Mouse (Mus musculus) kidney, postnatal 0 days (tissue): ENCODE measurements around the gene Aarsd1. TPM values are rescaled to one million over a fixed set of nuclear protein-coding genes. Genes with fewer than 3 reads are reported as not detected.
"Not testable (repeated sequence)": the region's sequence is repeated elsewhere in the genome, so short reads cannot be mapped to it uniquely, and the experiment has no call there.

ENCODE experiments used
- ATAC-seq: fragments of 200-750 bp; cut with Nextera tagmentation; replicated peaks from 2 replicates; pipeline ENCODE4 v1.8.0; 2017; ENCODE audit warnings: low read depth, moderate number of reproducible peaks, moderate TSS enrichment, moderate library complexity; ENCODE audit not compliant: low FRiP score
- DNase-seq: peaks from one replicate; pipeline ENCODE4 v3.0.0-alpha.2; 2016; ENCODE audit warnings: low spot score
- H3K27ac ChIP-seq: fragments of 300-500 bp; sonication (generic); 2 replicates; pipeline ENCODE4 v1.5.1; 2014; ENCODE audit warnings: mild to moderate bottlenecking
- H3K27me3 ChIP-seq: fragments of 300-500 bp; sonication (generic); 2 replicates; pipeline ENCODE4 v1.6.1; 2014; ENCODE audit warnings: low read length, mixed read lengths; ENCODE audit not compliant: insufficient read depth
- H3K36me3 ChIP-seq: fragments of 300-500 bp; sonication (generic); 2 replicates; pipeline ENCODE4 v1.6.1; 2014; ENCODE audit warnings: low read length, mixed read lengths; ENCODE audit not compliant: insufficient read depth
- H3K4me1 ChIP-seq: fragments of 300-500 bp; sonication (generic); replicated peaks from 2 replicates; pipeline ENCODE4 v1.6.1; 2014; ENCODE audit warnings: antibody characterized with exemption, low read length, mixed read lengths; ENCODE audit not compliant: insufficient read depth
- H3K4me2 ChIP-seq: fragments of 300-500 bp; sonication (generic); 2 replicates; pipeline ENCODE4 v1.6.1; 2014; ENCODE audit warnings: mild to moderate bottlenecking, low read length, moderate library complexity, mixed read lengths
- H3K4me3 ChIP-seq: fragments of 300-500 bp; sonication (generic); replicated peaks from 2 replicates; pipeline ENCODE4 v1.5.1; 2014; ENCODE audit warnings: low read depth, low read length
- H3K9ac ChIP-seq: fragments of 300-500 bp; sonication (generic); 2 replicates; pipeline ENCODE4 v1.6.1; 2014; ENCODE audit warnings: low read depth, low read length
- H3K9me3 ChIP-seq: fragments of 300-500 bp; sonication (generic); replicated peaks from 2 replicates; pipeline ENCODE4 v1.6.1; 2016; ENCODE audit warnings: low read length, inconsistent platforms, mixed read lengths
- CTCF ChIP-seq: IDR thresholded peaks from 2 replicates; pipeline ENCODE4 v1.5.1; 2016; ENCODE audit warnings: antibody characterized with exemption, low read depth, mild to moderate bottlenecking, moderate library complexity
- WGBS: fragments of 180-500 bp; shearing (Covaris S2); extraction: QIAGEN DNeasy Blood & Tissue Kit; methylation state at CpG from one replicate; pipeline ENCODE4 v1.1.7; 2014; 5-methylcytosine and 5-hydroxymethylcytosine counted together
- polyA plus RNA-seq: library from polyadenylated mRNA; unstranded; fragments of >200 nt; fragmentation: Nextera tagmentation; extraction: Ambion mirVana; gene quantifications from 2 replicates; pipeline ENCODE4 v1.2.1, GENCODE M21; 2015

The Aarsd1 gene
- polyA plus RNA-seq, 1 experiment from 2014 or later: 58.4 TPM

DNA sequence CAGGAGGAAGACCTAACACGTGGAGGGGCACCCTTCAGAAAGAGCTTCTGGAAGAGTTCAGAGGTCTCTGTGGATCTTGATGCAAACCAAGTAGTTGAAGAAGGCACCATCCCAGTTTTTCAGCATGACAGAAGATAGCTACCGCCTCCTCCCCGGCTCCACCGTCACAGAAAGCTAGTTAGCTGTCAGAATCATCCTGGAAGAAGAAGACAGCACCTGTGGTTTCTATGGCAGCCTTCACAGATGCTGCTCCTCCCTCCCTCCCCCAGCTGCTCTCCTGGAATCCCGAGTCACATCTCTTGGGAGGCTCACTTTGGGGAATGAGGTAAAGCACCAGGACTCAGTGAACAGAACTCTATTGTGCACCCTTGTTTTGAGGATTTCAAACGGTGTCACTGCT lies 1.6 kb upstream of the Aarsd1 start:
- Histone ChIP-seq H3K9me3 (no peaks in the 10 kb centered on the region), H3K9ac (no peak overlapping the region), H3K4me3 (no peak overlapping the region), H3K4me1 (peaks cover 7% of the 10 kb centered on the region; the same call in 1 of the 2 replicates), H3K36me3 (no peaks in the 10 kb centered on the region), H3K27ac (no peak overlapping the region), H3K27me3 (no peaks in the 10 kb centered on the region), H3K4me2 (no peak overlapping the region)
- DNase-seq (no peak), ATAC-seq (no peak)
- no peak for TF ChIP-seq CTCF
- 59% methylated on average over 6 of the region's 6 CpGs for WGBS

DNA sequence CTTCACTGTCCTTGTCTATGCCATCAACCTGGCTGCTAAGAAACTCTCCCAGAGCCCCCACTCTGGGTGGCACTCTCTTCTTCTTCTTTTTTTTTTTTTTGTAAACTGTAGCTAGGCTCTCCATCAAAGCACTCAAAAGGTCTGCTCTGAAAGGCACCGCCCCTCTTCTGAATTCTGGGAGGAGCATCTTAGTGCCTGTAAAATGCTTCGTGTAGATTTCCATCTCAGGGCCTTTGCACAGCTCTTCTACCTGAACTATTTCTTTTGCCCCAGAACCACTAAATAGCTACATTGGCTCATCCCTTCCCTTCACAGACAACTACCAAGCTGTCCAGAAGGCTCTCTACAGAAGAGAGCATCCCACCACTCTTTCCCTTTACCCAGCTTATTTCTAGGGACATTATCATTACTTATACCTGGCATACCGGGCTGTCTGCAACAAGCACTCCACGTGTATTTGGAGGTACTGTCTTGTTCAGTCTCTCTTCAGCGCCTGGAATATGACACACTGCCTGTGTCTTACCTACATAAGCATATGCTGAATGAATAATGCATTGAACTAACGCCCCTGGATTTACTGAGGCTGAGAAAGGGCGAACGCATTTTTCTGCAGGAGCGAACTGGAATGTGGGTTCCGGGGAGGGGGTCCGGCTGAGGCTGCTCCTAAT lies 848 bp downstream of the Aarsd1 start:
- peak; percentile 5; the same call in 1 of the 2 replicates for ATAC-seq
- TF ChIP-seq CTCF: no peak
- Histone ChIP-seq H3K4me1 (no peaks in the 10 kb centered on the region), H3K9me3 (no peaks in the 10 kb centered on the region), H3K4me2 (peak overlapping the region; percentile 83), H3K27me3 (no peaks in the 10 kb centered on the region), H3K27ac (peak overlapping the region; percentile 83), H3K4me3 (peak overlapping the region; percentile 87), H3K9ac (peak overlapping the region; percentile 88), H3K36me3 (peaks cover 16% of the 10 kb centered on the region; the same call in 1 of the 2 replicates)
- DNase-seq: peak; percentile 7
- 2% methylated on average over 11 of the region's 11 CpGs for WGBS

DNA sequence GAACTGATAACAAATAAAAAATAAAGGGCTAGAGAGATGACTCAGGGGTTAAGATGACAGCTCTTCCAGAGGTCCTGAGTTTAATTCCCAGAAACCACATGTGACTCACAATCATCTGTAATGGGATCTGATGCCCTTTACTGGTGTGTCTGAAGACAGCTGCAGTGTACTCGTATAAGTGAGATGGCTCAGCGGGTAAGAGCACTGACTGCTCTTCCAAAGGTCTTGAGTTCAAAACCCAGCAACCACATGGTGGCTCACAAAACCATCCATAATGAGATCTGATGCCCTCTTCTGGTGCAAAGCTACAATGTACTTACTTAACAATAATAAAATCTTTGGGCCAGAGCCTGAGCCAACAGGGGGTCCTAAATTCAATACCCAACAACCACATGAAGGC lies 2.1 kb downstream of the Aarsd1 start:
- Histone ChIP-seq H3K9ac (no peak overlapping the region), H3K9me3 (no peaks in the 10 kb centered on the region), H3K27ac (no peak overlapping the region), H3K27me3 (no peaks in the 10 kb centered on the region), H3K4me1 (no peaks in the 10 kb centered on the region), H3K4me2 (no peak overlapping the region), H3K4me3 (no peak overlapping the region), H3K36me3 (peaks cover 28% of the 10 kb centered on the region)
- 79% methylated on average over 2 of the region's 2 CpGs for WGBS
- peak; percentile 34 for TF ChIP-seq CTCF
- DNase-seq (peak; percentile 22), ATAC-seq (no peak)

DNA sequence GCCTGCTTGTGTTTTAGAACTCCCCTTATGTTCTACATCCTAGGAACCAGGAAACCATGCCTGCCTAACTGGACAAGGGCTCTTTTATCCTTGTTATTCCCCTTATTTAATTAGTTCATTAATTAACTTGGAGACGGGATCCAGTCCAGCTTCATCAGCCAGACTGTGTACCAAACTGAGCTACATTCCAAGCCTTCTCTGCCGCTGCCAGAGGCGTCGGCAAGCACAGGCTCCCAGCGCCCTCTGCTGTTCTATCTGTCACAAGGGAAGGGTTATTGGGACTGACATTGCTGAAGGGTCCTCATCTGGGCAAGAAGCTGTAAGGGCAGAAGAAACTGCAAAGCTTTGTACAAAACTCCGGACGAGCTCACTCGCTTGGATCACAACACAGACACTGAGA lies 22.3 kb downstream of the Aarsd1 start:
- H3K9ac ChIP-seq: no peak overlapping the region
- 0% methylated on average over 8 of the region's 8 CpGs for WGBS
- no peaks in the 10 kb centered on the region for H3K4me1 ChIP-seq
- H3K27me3 ChIP-seq: no peaks in the 10 kb centered on the region
- ATAC-seq (peak; percentile 49; the same call in 1 of the 2 replicates), DNase-seq (peak; percentile 96)
- no peak overlapping the region for H3K4me3 ChIP-seq
- peak; percentile 99 for TF ChIP-seq CTCF
- H3K9me3 ChIP-seq: no peaks in the 10 kb centered on the region
- H3K27ac ChIP-seq: no peak overlapping the region
- H3K4me2 ChIP-seq: no peak overlapping the region
- no peaks in the 10 kb centered on the region for H3K36me3 ChIP-seq

DNA sequence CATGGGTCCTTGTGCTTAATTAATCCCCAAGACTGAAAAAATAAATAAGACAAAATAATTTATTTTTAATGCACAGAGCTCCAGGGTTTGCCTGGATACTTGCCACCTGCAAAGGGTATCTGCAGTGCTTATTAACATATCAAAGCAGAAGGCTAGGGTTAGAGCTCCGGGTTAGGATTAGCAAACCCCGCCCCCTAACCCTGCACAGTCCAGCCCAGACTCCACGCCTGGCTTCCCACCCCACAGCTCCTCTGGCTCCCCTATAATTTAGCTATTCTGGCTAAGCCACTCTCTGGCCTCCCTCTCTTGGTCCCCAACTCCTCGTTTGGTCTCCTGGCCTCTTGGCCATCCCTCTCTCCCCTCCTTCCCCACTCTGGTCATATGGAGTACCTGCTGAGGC lies 35.6 kb downstream of the Aarsd1 start:
- no peak for ATAC-seq
- no peak for TF ChIP-seq CTCF
- H3K36me3 ChIP-seq: no peaks in the 10 kb centered on the region
- no peak overlapping the region for H3K27ac ChIP-seq
- H3K4me2 ChIP-seq: no peak overlapping the region
- WGBS: 12% methylated on average over 4 of the region's 4 CpGs
- no peaks in the 10 kb centered on the region for H3K27me3 ChIP-seq
- DNase-seq: no peak
- H3K9me3 ChIP-seq: no peaks in the 10 kb centered on the region
- H3K9ac ChIP-seq: no peak overlapping the region
- H3K4me1 ChIP-seq: no peaks in the 10 kb centered on the region
- H3K4me3 ChIP-seq: no peak overlapping the region

DNA sequence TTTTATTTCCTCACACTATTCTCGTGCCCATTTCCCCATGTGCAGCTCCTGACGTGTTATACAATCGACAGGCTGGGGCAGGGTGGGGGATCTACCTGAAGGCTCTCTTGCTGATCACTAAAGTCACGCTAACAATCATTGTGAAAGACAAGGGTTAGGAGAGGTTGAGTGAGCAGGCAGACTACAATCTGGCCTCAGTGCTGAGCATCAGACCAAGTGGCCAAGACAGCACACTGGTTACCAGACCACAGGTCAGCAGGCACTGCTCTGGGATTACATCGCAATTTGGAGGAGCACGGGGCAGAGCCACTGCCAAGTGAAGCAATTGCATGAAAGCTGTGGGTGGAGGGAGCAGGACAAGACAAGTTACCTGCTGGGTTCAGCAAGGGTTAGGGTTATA lies 38.5 kb downstream of the Aarsd1 start:
- DNase-seq (no peak), ATAC-seq (peak; percentile 50; the same call in 1 of the 2 replicates)
- Histone ChIP-seq H3K36me3 (no peaks in the 10 kb centered on the region), H3K4me2 (no peak overlapping the region), H3K4me3 (no peak overlapping the region), H3K27me3 (no peaks in the 10 kb centered on the region), H3K27ac (no peak overlapping the region), H3K9me3 (no peaks in the 10 kb centered on the region), H3K9ac (no peak overlapping the region), H3K4me1 (no peaks in the 10 kb centered on the region)
- TF ChIP-seq CTCF: no peak
- 81% methylated on average over 6 of the region's 6 CpGs for WGBS

DNA sequence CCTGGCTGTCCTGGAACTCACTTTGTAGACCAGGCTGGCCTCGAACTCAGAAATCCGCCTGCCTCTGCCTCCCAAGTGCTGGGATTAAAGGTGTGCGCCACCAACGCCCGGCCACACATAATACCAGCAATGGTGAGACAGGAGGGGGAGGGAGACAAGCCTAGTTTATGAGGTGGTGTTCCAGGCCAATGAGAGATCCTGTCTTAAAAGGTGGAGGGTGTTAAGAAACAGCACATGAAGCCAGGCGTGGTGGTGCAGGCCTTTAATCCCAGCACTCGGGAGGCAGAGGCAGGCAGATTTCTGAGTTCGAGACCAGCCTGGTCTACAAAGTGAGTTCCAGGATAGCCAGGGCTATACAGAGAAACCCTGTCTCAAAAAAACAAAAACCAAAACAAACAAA lies 39.2 kb downstream of the Aarsd1 start:
- not testable (repeated sequence) for ATAC-seq, DNase-seq

More for the DNA sequence above, 39.2 kb downstream of the Aarsd1 start:
- not testable (repeated sequence) for H3K4me2 ChIP-seq, H3K9ac ChIP-seq, H3K9me3 ChIP-seq, H3K4me1 ChIP-seq, H3K36me3 ChIP-seq, H3K27ac ChIP-seq, H3K4me3 ChIP-seq, H3K27me3 ChIP-seq
- WGBS: 93% methylated on average over 8 of the region's 8 CpGs
